Mouse (Mus musculus) urinary bladder, postnatal 10 days (tissue): ENCODE results near the gene Aplnr.

Experiments
- DNase-seq: peaks from one replicate; pipeline ENCODE4 v3.0.0; 2022; ENCODE audit warnings: low spot score

Aplnr gene

GRCm38 (mm10) chr2:85137601-85138140 is 1.6 kb downstream of the Aplnr start:
- DNase-seq = no peak

DNA sequence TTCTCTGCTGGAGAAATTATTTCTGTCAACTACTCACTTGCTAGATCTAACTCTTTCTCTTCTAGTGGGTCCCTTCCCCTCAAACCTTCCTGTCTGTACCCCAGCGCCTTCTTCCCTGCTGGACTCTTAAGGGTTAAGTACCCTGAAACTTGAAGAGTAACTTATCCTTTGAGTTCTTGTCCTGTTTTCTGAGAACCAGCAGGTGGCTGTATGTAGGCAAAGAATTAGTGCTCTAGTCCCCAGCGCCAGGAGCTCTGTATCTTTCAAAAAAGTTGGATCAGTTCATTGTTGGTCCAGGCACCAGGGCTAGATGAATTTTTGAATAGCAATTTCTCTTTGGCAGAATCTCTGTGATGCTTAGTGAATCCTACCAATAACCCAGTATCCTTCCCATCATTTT is 2.1 kb downstream of the Aplnr start:
- DNase-seq = no peak

GRCm38 (mm10) chr2:85139393-85139792 is 3.4 kb downstream of the Aplnr start:
- no peak for DNase-seq

- no peak for DNase-seq
These were observed 3.8 kb downstream of the Aplnr start for GRCm38 (mm10) chr2:85139846-85140245.

DNA sequence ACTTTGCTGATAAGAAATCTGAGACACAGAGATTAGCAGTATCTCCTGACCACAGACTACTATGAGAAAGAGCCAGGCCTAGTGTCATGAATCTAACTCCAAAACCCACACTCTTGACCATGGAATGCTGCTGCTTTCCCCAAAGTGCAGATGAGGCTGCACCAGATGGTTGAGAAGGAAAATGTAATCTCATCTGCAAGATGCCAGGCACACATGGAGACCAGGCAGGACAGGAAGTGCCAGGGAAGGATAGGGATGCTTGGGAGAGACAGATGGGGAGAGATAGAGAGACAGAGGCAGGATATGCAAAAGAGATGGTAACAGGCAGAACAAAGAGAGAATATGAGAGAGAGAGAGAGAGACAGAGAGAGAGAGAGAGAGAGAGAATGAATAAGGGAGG is 4.8 kb downstream of the Aplnr start:
- DNase-seq = no peak

DNA sequence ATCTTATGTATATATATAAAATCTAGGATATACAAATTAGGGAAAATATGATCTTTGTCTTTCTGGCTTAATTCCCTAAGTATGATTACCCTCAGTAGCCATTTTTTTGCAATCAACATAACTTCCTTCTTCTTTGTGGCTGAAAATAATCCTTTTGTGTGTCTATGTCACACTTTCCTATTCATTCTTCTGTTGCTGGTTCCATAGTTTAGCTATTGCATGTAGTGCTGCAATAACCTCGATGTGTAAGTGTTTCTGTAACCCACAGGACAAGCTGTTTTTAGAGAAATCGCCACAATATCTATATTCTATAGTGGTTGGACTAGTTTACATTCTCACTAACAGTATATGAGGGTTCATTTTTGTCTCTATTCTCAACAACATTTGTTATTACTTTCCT is 8.9 kb downstream of the Aplnr start:
- DNase-seq = no peak

DNA sequence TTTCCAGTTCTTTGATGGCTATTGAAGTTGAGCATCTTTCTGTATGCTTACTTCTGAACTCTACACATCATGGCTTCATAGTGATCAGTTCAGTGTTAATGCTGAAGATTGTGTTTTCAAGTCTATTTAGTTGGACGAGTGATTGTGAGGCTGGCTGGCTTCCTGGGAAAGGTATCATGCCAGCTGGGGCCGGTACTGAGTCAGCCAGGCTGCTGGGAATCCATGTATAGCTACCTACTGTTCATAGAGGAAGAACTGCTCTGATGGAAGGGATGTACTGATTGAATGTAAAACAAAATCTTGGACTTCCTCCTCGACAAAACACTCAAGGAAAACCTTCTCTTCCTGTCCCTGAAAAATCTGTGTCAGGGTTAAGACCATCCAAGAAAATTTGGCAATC is 9.3 kb downstream of the Aplnr start:
- no peak for DNase-seq

GRCm38 (mm10) chr2:85147481-85147880 is 11.5 kb downstream of the Aplnr start:
- DNase-seq = no peak

- no peak for DNase-seq
These were observed 14.3 kb downstream of the Aplnr start for GRCm38 (mm10) chr2:85150373-85150772.

DNA sequence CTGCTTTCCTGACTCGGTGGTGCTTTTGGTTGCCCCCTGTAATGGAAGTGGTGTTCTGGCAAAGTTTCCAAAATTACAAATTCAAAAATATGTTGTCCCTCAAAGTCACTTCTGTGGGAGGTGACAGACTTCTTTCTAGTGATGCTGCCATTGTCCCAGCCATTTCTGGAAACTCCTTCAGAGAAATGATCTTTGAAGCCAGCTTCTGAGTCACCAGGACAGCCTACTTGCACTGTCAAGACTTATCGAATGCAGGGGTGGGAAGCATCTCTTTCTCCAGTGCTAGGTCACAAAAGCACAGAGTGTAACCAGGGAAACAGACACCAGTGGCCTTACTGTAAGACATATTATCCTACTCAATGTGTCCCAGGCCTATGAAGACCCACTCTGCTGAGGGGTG is 15.2 kb downstream of the Aplnr start:
- DNase-seq = no peak

DNA sequence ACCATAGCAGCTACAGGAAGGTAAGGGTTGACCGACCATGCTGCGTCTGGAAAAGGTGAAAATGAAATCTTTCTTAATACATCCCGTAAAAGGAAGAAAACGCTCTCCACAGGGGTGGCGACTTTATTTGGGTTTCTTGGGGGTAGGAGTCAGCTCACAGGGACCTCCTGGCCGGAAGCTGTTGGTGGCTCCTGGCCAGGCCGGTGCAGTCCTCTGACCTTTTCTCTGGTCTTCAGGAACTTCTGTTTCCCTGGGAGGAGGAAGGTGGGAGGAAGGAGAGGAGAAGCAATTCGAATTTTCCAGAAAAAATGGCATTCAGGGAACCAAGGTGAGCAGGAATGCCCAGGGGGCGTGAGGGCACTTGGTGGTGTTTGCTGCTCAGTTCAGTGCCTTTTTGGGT is 19.3 kb downstream of the Aplnr start:
- no peak for DNase-seq

DNA sequence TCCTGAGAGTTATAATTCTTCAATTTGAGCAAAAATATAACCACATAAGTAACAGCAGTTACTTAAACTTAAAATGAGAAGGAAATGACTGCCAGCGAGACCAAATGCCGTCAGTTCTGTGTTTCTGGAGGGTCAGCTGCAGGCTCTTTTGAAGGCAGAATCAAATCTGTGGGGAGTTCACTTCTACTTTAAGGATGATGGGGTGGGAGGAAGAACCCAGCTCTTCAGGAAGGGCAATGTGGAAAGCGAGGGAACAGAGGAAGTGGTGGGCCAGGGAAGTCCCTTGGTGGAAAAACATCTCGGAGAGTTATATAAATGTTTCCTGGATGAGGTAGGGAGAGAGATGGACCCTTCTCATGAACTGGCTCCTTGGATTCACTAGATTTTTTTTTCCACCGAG is 20.1 kb downstream of the Aplnr start:
- DNase-seq = no peak

DNA sequence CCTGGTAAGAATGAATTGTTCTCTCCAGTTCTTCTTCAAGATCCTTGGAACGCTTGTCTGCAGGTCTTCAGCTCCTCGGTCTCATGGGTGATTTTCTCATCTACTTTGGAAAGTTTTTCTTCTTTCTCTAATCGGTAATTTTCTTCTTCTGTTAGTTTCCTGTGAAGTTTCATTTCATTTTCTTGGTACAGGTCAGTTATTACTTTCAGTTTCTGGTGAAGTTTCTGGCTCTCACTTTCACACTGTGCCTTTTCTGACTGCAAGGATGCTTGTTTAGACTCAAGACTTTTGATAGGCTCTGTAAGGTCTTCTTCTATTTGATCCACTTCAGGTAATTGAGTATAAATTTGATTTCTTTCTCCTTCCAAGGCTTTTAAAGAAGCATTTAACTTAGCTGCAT is 21.4 kb downstream of the Aplnr start:
- no peak for DNase-seq

- DNase-seq = no peak
These were observed 25.0 kb downstream of the Aplnr start for GRCm38 (mm10) chr2:85160901-85161637.

DNA sequence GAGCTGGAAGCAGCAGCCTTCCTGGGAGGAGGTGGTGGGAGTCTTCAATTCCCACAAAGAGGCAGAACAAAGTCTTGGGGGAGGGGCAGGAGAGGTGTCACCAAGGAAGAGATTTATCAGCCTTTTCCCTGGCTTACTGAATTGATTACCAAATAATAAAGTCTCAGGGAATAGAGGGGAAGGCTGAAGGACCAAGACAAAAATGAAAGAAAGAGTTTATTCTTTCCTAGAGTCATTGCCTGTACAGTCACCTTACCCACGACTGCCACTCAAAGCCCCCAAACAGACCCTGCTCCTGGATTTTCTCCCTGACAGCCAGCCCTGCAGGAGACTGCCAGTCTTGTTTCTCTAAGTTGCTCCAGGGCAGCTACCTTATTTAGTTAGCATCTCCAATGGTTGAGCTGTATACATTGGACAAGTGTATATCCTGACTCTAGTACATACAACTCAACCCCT is 25.6 kb downstream of the Aplnr start:
- no peak for DNase-seq

DNA sequence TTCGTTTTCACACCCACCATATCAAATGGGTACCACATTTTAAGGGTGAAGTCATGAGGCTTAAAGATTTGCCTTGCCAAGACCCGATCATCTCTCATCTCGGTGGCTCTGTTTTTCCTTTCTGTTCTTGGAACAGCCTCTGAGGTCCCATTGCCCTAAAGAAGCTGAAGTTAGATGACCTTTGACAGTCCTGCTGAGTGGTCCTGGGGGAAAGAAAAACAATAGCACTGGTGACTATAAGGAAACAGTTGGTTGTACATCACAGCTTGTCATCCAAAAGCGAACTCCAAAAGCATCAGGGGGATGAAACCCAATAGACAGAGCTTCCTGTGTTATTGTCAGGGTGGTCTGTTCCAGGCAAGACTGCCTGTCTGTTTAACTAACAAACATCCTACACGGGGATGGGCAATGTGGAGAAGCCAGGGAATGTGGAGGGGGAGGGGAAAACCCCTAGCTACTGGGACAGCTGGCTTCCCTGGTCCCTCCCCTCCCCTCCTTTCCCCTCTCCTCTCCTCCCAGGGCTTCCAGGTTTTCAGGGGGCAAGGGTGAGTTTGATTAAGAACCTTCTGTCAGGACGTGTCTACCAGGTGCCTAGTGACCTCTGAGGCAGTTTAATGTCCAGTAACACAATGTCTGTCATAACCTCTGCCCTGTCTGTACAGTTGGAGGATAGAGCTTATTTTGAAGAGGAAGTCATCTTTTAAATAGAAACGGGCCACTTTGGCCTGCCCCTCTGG is 27.5 kb downstream of the Aplnr start:
- DNase-seq = no peak

- DNase-seq = no peak
These were observed 31.6 kb downstream of the Aplnr start for GRCm38 (mm10) chr2:85167624-85168023.

GRCm38 (mm10) chr2:85168327-85168726 is 32.3 kb downstream of the Aplnr start:
- DNase-seq = no peak

DNA sequence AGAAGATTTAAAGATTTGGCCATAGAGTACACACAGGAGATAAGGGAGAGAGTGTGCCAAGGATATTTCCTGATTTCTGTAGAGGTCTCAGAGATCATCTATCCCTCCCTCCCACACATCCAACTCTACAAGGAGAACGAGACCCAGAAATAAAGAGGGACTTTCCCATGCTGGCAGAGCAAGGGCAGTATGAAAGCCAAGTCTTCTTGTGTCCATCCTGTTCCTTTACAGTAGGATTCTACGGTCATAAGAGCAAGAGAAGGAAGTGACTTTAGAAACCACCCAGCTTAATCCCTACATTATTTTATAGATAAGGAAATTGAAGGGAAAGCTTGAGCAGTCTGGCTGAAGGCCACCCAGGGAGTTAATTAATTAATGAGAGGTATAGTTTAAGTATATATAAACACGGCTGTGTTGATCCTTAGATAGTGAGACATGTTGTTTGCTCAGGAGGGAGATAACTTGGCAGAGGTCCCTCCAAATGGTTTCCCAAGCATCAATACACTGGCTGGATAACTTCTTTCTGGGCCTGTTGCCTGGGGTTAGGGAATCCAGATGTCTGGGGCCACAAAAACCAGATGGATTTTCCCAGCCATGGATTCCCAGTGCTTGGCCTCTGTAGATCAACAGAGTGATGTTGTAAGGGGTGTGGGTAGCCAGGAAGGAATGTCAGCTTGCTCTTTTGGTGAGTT is 36.2 kb downstream of the Aplnr start:
- no peak for DNase-seq

GRCm38 (mm10) chr2:85172763-85173103 is 36.7 kb downstream of the Aplnr start:
- DNase-seq = no peak

DNA sequence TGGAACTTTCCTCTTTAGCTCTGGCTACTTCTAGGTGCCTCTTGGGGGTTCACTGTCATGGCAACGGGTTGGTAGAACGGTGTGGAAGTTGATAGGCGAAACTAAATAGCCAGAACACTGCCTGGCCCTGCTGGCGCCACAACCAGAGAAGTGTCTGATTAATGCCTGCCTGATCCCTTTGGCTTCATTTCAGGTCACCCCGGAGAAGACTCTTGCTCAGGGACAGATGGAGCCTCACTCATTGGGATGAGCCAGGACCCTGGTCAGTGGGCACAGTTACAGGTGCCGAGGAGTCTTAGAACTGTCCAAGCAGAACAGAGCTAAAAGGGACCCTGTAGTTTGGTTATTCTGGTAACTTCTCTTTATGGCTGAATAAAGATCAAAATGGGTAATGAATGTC is 37.5 kb downstream of the Aplnr start:
- no peak for DNase-seq

DNA sequence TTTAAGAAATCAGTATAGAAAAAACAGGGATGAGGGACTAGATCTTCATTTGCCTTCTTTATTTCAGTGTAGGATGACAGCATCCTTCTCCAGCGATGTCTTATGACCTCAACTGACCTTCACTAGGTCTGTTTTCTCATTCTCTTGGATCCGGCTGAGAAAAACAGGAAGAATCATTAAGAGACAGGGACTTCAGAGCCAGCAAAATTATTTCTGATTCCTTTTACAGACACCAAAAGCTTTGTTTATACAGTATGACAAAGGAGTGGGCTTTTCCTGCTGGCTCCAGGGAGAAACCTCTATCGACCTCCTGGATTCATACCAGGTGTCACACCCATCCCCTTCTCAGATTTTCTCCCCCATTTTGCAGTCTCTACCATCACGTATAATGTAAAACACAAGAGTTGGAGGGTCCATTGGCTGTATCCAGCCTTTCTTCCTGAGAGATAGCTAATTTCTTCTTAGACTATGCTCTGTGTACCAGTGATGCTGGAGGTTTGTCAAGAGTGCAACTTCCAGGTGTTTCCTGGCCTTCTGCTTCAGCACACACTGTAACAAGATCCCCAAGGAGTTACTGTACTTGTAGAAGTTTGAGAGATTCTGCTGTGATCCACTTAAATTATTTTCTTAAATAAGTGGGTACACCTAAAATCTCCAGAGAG is 42.2 kb downstream of the Aplnr start:
- DNase-seq = no peak
